Mouse (Mus musculus) brain, embryonic 14.5 days (tissue): Measurements from ENCODE around the gene Sptssa. TPM values are rescaled to one million over a fixed set of nuclear protein-coding genes. Genes with fewer than 3 reads are reported as not detected.

Experiments
- DNase-seq: peaks from one replicate; pipeline ENCODE4 v3.0.0-alpha.2; 2011; ENCODE audit warnings: low read depth
- CTCF ChIP-seq: fragments of 200-500 bp; IDR thresholded peaks from 2 replicates; pipeline ENCODE4 v1.5.1; 2012; ENCODE audit warnings: inconsistent platforms, mild to moderate bottlenecking, moderate library complexity, borderline replicate concordance; ENCODE audit not compliant: insufficient read depth, insufficient read length; ENCODE audit errors: extremely low read depth
- POLR2A ChIP-seq: fragments of 200-500 bp; IDR thresholded peaks from 2 replicates; pipeline ENCODE4 v1.6.1; 2012; ENCODE audit warnings: mild to moderate bottlenecking, inconsistent platforms, borderline replicate concordance; ENCODE audit not compliant: poor library complexity, insufficient read depth, insufficient read length, severe bottlenecking; ENCODE audit errors: extremely low read depth
- polyA plus RNA-seq: library from polyadenylated mRNA; depleted of rRNA; stranded (reverse); fragments of >200 nt; gene quantifications from 2 replicates; pipeline ENCODE4 v1.2.3, GENCODE M21; 2012; rRNA removed

Sptssa gene
- 93.7 and 104 TPM in 2 replicates for polyA plus RNA-seq

DNA sequence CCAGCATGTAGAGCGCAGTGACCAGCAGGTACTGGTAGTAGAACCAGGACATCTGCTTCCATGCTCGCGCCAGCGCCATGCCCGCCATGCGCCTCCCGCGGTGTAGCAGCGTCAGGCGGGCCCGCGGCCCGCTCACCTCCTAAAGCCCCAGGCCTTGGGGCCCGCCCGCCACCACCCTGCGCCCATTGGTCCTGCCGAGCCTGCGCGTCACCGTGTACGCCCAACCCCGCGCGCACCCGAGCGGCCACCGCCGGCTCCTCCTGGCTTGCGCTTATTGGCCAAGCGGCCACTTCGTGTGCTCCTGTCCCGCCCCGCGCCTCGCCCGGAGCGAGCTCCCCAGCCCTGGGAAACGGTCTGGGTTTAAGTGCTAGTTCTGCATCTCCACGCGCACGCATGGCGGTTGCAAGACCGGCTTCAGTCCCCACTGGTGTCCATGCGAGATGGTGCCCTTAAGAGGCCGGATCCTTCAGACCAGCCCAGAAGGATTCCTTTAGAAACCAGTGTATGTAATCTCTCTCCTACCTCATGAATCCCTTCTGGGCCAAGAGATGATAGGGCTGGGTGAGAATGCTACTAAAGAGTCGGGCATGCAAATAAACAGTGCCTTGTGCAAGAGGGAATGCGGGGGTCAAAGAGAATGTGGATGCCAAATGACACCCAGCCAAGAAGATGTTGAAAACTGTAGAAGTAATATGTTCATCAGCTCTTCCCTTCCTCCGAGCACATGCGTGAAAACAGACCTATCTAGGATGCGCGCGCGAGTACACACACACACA is at the start of gene Sptssa:
TSS of gene Sptssa (minus strand) at position 178 of the 776 bp plus-strand sequence.
- TF ChIP-seq CTCF (no peak), POLR2A (peak; percentile 93)

DNA sequence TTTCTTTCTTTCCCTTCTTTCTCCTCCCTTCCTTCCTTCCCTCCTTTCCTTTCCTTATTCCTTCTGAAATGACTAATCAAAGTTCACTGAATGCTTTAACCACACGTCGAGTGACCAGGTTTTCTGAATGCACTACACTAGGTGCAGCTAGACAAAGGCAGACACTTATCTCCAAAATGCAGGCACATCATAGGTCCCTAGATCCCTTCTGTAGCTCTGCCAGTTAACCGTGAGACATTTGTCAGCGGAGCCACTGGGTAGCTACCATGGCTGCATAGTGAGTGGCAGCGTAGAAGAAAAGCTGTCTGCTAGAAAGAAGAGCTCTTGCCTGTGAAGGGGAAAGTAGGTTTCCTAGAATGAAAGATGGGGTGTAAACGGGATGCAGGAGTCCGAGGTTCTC is 43.0 kb upstream of the Sptssa start:
- no peak for DNase-seq
- no peak for TF ChIP-seq CTCF
- TF ChIP-seq POLR2A: no peak

More for the DNA sequence above, at the start of gene Sptssa:
- peak; percentile 98 for DNase-seq

- DNase-seq: no peak
- TF ChIP-seq POLR2A (no peak), CTCF (no peak)
Observed at GRCm38 (mm10) chr12:54697791-54698250, 41.4 kb upstream of the Sptssa start.

- no peak for TF ChIP-seq POLR2A
- no peak for TF ChIP-seq CTCF
- no peak for DNase-seq
Observed at GRCm38 (mm10) chr12:54697003-54697597, 40.7 kb upstream of the Sptssa start.

DNA sequence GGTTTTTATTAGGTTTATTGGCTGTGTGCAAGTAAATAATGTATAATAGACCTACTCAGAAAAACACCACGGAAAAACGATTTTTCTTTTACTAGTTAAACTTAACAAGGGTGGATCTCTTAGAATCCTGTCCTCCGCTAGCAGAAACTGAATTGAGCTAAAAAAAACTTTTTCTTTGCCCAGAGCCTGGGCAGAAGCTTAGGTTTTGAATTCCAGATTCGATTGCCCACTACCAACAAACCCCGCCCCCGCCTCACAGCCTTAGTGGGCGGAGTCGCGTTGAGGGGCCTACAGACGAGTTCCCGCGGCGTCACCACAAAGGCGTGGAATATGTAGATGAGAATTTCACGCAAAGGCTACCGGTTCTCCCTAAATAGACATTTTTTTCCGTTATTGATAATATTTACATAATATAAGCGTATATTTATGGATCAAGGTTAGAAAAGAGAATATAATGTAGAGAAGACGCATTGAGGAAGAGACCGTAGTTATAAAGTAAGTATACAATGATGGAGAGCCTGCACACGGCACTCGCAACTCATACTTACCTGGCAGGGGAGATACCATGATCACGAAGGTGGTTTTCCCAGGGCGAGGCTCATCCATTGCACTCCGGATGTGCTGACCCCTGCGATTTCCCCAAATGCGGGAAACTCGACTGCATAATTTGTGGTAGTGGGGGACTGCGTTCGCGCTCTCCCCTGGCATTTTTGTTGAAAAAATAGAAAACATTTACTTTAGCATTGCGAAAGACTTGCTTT is 40.0 kb upstream of the Sptssa start:
- no peak for TF ChIP-seq CTCF
- peak; percentile 93; the same call in 1 of the 2 replicates for TF ChIP-seq POLR2A
- DNase-seq: peak; percentile 98

- DNase-seq: peak; percentile 99
- TF ChIP-seq POLR2A: peak; percentile 81; the same call in 1 of the 2 replicates
- TF ChIP-seq CTCF: no peak
Observed at GRCm38 (mm10) chr12:54695511-54696241, 39.3 kb upstream of the Sptssa start, which contains the start of gene Eapp. TSS of gene Eapp (minus strand) at chr12:54695897.

- TF ChIP-seq POLR2A: no peak
- no peak for TF ChIP-seq CTCF
Observed at GRCm38 (mm10) chr12:54694847-54695510, 38.6 kb upstream of the Sptssa start.

GRCm38 (mm10) chr12:54689082-54689481 is 32.7 kb upstream of the Sptssa start:
- TF ChIP-seq POLR2A (no peak), CTCF (no peak)
- DNase-seq: no peak

More at GRCm38 (mm10) chr12:54694847-54695510, 38.6 kb upstream of the Sptssa start:
- no peak for DNase-seq

DNA sequence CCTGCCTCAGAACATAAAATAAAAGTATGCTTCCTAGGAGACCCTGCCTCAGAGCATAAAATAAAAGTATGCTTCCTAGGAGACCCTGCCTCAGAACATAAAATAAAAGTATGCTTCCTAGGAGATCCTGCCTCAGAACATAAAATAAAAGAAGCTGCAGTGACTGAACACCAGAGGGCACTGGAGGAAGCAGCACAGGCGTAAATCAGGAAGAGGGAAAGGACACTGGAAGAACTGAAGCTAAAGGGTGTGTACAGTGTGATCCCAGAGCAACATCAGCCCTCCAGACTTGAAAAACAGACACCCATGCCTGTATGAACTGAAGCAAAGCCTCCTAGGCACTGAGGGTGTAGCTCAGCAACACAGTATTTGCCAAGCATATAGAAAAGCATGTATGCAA is 26.8 kb upstream of the Sptssa start:
- peak; percentile 33 for DNase-seq
- no peak for TF ChIP-seq POLR2A
- TF ChIP-seq CTCF: peak; percentile 67; the same call in 1 of the 2 replicates

DNA sequence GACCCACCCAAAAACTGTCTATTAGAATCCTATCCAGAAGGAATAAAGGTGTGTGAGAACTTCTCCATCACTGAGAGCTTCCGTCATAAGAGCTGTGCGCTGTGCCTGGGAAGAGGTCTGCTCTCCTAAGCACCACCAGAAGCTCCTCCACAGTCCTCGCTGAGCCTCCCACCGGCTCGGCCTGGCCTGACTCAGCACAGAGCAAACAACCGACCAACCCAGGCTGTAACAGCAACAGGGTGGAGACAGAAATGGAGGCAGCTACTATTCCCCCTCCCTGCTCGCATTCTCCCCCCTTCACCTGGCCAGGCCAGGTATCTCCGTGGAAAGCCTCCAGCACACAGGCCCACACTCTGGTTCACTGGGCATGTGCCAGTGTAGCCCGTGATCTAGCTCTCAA is 20.3 kb upstream of the Sptssa start:
- DNase-seq: no peak
- TF ChIP-seq CTCF: no peak
- TF ChIP-seq POLR2A: no peak
